Comparison of ENCODE assay signal across 22 mouse cellular contexts in the genomic region with DNA sequence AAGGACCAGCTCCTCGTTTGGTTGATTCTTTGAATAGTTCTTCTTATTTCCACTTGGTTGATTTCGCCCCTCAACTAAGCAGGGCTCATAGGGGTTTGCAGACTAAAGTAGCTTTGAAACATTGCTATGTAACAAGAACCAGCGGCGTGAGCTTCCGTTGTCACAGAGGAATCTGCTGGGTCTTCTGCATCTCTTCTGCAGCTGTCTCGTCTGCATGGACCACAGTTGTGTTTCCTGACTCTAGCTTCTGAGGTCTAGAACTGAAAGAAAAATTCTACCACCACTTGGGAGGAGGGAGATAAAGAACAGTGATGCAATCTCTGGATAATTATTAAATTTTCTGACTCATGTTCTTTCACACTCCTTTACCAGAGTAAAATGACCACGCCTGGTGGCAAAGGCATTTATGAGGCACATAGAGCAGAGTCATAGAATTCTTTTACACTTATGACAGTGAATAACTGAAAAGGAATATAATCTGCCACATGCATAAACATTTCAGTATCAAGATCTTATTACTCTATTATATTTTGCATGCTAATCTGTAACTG.
DNase-seq lines count a peak whose midpoint lies in the region; ATAC-seq and TF ChIP-seq lines count a peak whose summit lies in the region.
"Had no signal": no experiment of that assay in that cellular context is flagged by ENCODE, and none has a peak within 500 bp of the region (broad histone marks: within the 10 kb centered on the region; RNA-seq: fewer than 3 reads in every experiment).

No protein-coding gene starts in this region.

- no peak overlapping the region for H3K4me2 ChIP-seq in intestine, postnatal 0 days (replicated peaks; ENCODE audit: low read depth)
- H3K4me2 ChIP-seq: heart, embryonic 11.5 days; heart, embryonic 15.5 days; hindbrain, embryonic 15.5 days had no signal

- H3K27ac ChIP-seq in gastrocnemius, adult 2 months, result no peak overlapping the region
- H3K27ac ChIP-seq in intestine, postnatal 0 days (ENCODE audit: low read depth, low read length), result no peak overlapping the region
- H3K27ac ChIP-seq: embryonic facial prominence, embryonic 10.5 days; forebrain, embryonic 10.5 days; heart, adult 2 months; heart, embryonic 15.5 days; hindbrain, embryonic 15.5 days had no signal

- no peaks in the 10 kb centered on the region for H3K4me1 ChIP-seq in intestine, postnatal 0 days (replicated peaks; ENCODE audit: control insufficient read depth, insufficient read depth, low read length)
- H3K4me1 ChIP-seq: embryonic facial prominence, embryonic 10.5 days; forebrain, embryonic 10.5 days; heart, embryonic 15.5 days; hindbrain, embryonic 15.5 days had no signal

- no peak for TF ChIP-seq CTCF in gastrocnemius, adult 2 months (IDR thresholded peaks at IDR 0.05)
- no peak for TF ChIP-seq CTCF in intestine, postnatal 0 days (IDR thresholded peaks at IDR 0.05; ENCODE audit: low read depth)

- H3K4me3 ChIP-seq in gastrocnemius, adult 2 months, result no peak overlapping the region
- no peak overlapping the region for H3K4me3 ChIP-seq in intestine, postnatal 0 days (ENCODE audit: low read depth, low read length)
- H3K4me3 ChIP-seq: embryonic facial prominence, embryonic 10.5 days; erythroblast, embryonic 14.5 days; forebrain, embryonic 10.5 days; heart, adult 2 months; heart, embryonic 15.5 days; hindbrain, embryonic 15.5 days had no signal

- H3K27me3 ChIP-seq in intestine, postnatal 0 days (replicated peaks; ENCODE audit: control insufficient read depth, insufficient read depth, low read length), result no peaks in the 10 kb centered on the region
- H3K27me3 ChIP-seq: CH12.LX; heart, embryonic 15.5 days; hindbrain, embryonic 15.5 days had no signal

- intact Hi-C loops in gastrocnemius, adult 2 months (cut with DNase I), result no loop called here
- intact Hi-C loops in gastrocnemius, postnatal 14 days (cut with DNase I; ENCODE audit: low total_unique reads), result no loop called here

- ATAC-seq in intestine, postnatal 0 days, result peak; percentile 41; the same call in 1 of the 2 replicates
- ATAC-seq in frontal cortex, adult (ENCODE audit: low TSS enrichment), result no peak
- ATAC-seq: forebrain, embryonic 14.5 days had no signal

- no peaks in the 10 kb centered on the region for H3K36me3 ChIP-seq in intestine, postnatal 0 days (ENCODE audit: control insufficient read depth, insufficient read depth)
- H3K36me3 ChIP-seq: embryonic facial prominence, embryonic 10.5 days; forebrain, embryonic 10.5 days; heart, embryonic 15.5 days; hindbrain, embryonic 15.5 days had no signal

- 73% methylated on average over 7 of the region's 7 CpGs for WGBS in intestine, postnatal 0 days

- DNase-seq in gastrocnemius, adult 2 months, result peak; percentile 15
- DNase-seq in gastrocnemius, postnatal 14 days, result no peak
- DNase-seq in Muller cell, postnatal 12 days (ENCODE audit: inconsistent ontology term), result peak; percentile 70
- no peak for DNase-seq in left cerebral cortex, adult 9 months (ENCODE audit: low spot score in 2 of 2)
- DNase-seq in c-Kit-positive CD71-positive TER-119-positive erythroid progenitor cells, embryonic 14.5 days (ENCODE audit: low spot score), result no peak
- DNase-seq: adrenal gland, adult 8-10 months; cerebellum, adult 18-20 months; cerebellum, postnatal 10 days; gastrocnemius, postnatal 10 days; heart, adult 2 months; heart, postnatal 14 days; kidney, adult 18-20 months had no signal

- H3K9me3 ChIP-seq in intestine, postnatal 0 days (ENCODE audit: control insufficient read depth), result no peaks in the 10 kb centered on the region
- H3K9me3 ChIP-seq: embryonic facial prominence, embryonic 10.5 days; forebrain, embryonic 10.5 days; heart, embryonic 15.5 days; hindbrain, embryonic 15.5 days had no signal

- H3K9ac ChIP-seq in intestine, postnatal 0 days (ENCODE audit: low read depth, low read length), result no peak overlapping the region
- H3K9ac ChIP-seq: heart, embryonic 15.5 days; hindbrain, embryonic 15.5 days had no signal

Comparison
In these comparisons a context has a peak if more than half of its experiments do, and no peak if none do; other contexts are left out.
1. DNase-seq: peak in gastrocnemius, adult 2 months (single experiment) and Muller cell, postnatal 12 days (single experiment); none in gastrocnemius, postnatal 14 days (single experiment), left cerebral cortex, adult 9 months (0 of 2) and c-Kit-positive CD71-positive TER-119-positive erythroid progenitor cells, embryonic 14.5 days (single experiment).